Mouse (Mus musculus) thymus, adult 2 months (tissue): ENCODE measurements around the gene Mast1.

Experiments
- CTCF ChIP-seq: fragments of 200-500 bp; IDR thresholded peaks from 2 replicates; pipeline ENCODE4 v1.5.1; 2012; ENCODE audit warnings: mild to moderate bottlenecking, control low read depth, low read length, moderate library complexity, borderline replicate concordance; ENCODE audit not compliant: control insufficient read depth, poor library complexity, insufficient read depth; ENCODE audit errors: extremely low read depth
- POLR2A ChIP-seq: fragments of 200-500 bp; IDR thresholded peaks from 2 replicates; pipeline ENCODE4 v1.6.1; 2012; ENCODE audit warnings: mild to moderate bottlenecking, low read length, control low read depth, moderate library complexity; ENCODE audit not compliant: control insufficient read depth, poor library complexity, insufficient read depth; ENCODE audit errors: extremely low read depth

DNA sequence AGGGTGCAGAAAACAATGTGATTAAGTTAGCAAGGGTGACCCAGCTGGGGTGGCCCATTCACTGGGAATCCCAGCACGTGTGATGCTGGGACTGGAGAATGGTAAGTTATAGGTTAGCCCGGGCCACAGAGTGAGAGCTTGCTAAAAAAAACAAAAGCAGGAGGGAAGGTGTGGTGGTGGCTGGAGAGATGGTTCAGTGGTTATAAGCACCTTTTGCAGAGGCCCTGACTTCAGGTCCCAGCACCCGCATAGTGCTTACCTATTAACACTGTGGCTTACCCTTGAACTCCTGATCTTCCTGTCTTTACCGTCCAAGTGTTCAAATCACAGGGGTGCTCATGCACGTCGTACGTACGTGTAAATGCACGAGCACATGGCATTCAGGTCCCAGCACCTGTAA, 30.1 kb downstream of the Mast1 start:
- no peak for TF ChIP-seq CTCF
- TF ChIP-seq POLR2A: no peak
